In genomic region chr9:73462027-73462426, GRCm38 (mm10) we compare ENCODE assay signal across 19 mouse cellular contexts.
"Had no signal": no experiment of that assay in that cellular context is flagged by ENCODE, and none has a peak within 500 bp of the region (broad histone marks: within the 10 kb centered on the region; RNA-seq: fewer than 3 reads in every experiment).

No protein-coding gene starts in this region.

- H3K4me1 ChIP-seq: midbrain, embryonic 10.5 days; midbrain, embryonic 12.5 days; neural tube, embryonic 13.5 days; neural tube, embryonic 15.5 days; stomach, embryonic 15.5 days had no signal

- H3K27me3 ChIP-seq: midbrain, embryonic 12.5 days; neural tube, embryonic 13.5 days; neural tube, embryonic 15.5 days; stomach, embryonic 15.5 days had no signal

- DNase-seq: lung, adult 18-20 months; lung, embryonic 14.5 days; lung, postnatal 10 days; lung, postnatal 4 days; midbrain, embryonic 14.5 days; retina, postnatal 1 day; right cerebral cortex, adult 18-20 months; right cerebral cortex, postnatal 25 days; right cerebral cortex, postnatal 4 days; spleen, adult 18-20 months; thymus, adult 2 months; thymus, postnatal 36 days had no signal

- ATAC-seq: midbrain, embryonic 16.5 days had no signal

- H3K9me3 ChIP-seq: midbrain, embryonic 10.5 days; midbrain, embryonic 12.5 days; neural tube, embryonic 13.5 days; neural tube, embryonic 15.5 days; stomach, embryonic 15.5 days had no signal

- H3K4me3 ChIP-seq: midbrain, embryonic 10.5 days; midbrain, embryonic 12.5 days; myocyte; neural tube, embryonic 13.5 days; neural tube, embryonic 15.5 days; stomach, embryonic 15.5 days had no signal

- H3K36me3 ChIP-seq: midbrain, embryonic 10.5 days; midbrain, embryonic 12.5 days; neural tube, embryonic 13.5 days; neural tube, embryonic 15.5 days; stomach, embryonic 15.5 days had no signal
